Mouse (Mus musculus) cerebellum, adult 2 months (tissue): ENCODE results near the gene Dner.

ENCODE experiments used
- CTCF ChIP-seq: fragments of 200-500 bp; IDR thresholded peaks from 2 replicates; pipeline ENCODE4 v1.5.1; 2011; ENCODE audit warnings: low read depth, mild to moderate bottlenecking, control low read depth, low read length, moderate library complexity, borderline replicate concordance; ENCODE audit not compliant: insufficient read depth
- POLR2A ChIP-seq: fragments of 200-500 bp; IDR thresholded peaks from 2 replicates; pipeline ENCODE4 v1.6.1; 2011; ENCODE audit warnings: low read length, control low read depth, borderline replicate concordance; ENCODE audit not compliant: insufficient read depth

DNA sequence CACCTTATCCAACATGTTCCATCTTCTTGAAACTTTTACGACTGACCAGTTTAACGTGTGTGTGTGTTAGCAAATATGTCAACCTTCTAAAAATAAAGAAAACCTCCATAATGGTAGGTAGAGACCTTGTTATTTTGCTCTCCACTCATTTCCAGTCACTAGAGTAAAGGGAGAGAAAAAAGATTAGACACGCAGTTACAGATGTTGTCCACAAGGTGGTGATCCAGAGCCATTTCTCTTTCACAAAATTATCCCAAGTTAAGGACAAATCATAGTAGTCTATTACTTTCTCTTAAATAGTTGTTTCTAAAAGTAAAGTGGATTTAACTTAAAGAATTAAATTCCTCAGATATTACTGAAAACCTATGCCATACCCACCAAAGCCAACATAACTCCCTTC lies 37.8 kb upstream of the Dner start:
- TF ChIP-seq CTCF (peak; percentile 56; the same call in 1 of the 2 replicates), POLR2A (no peak)
